Mouse (Mus musculus): ENCODE data around the gene Rpl38.

- TF ChIP-seq CTCF (IDR thresholded peaks at IDR 0.05) (no peak), POLR2A (IDR thresholded peaks at IDR 0.05; ENCODE audit: insufficient read depth, low read depth, low read length) (no peak)
Observed at GRCm38 (mm10) chr11:114702311-114702995, 34.1 kb downstream of the Rpl38 start.
